Mouse (Mus musculus) heart, embryonic 15.5 days (tissue): Measurements from ENCODE around the gene Foxn3. TPM values are rescaled to one million over a fixed set of nuclear protein-coding genes. Genes with fewer than 3 reads are reported as not detected.
A peak's percentile ranks its signal among the peaks of the same experiment; 100 is the strongest.

Source experiments
- ATAC-seq: fragments of 200-750 bp; cut with Nextera tagmentation; replicated peaks from 2 replicates; pipeline ENCODE4 v1.8.0; 2017; ENCODE audit warnings: low read depth, moderate TSS enrichment; ENCODE audit not compliant: insufficient number of reproducible peaks, insufficient read depth, low FRiP score
- H3K27ac ChIP-seq: fragments of 300-500 bp; sonication (generic); 2 replicates; pipeline ENCODE4 v1.5.1; 2015; ENCODE audit warnings: mild to moderate bottlenecking, inconsistent platforms
- H3K27me3 ChIP-seq: fragments of 300-500 bp; sonication (generic); 2 replicates; pipeline ENCODE4 v1.6.1; 2015; ENCODE audit warnings: inconsistent platforms
- H3K36me3 ChIP-seq: fragments of 300-500 bp; sonication (generic); 2 replicates; pipeline ENCODE4 v1.6.1; 2015; ENCODE audit warnings: mild to moderate bottlenecking, inconsistent platforms
- H3K4me1 ChIP-seq: fragments of 300-500 bp; sonication (generic); replicated peaks from 2 replicates; pipeline ENCODE4 v1.6.1; 2015; ENCODE audit warnings: inconsistent platforms
- H3K4me2 ChIP-seq: fragments of 300-500 bp; sonication (generic); 2 replicates; pipeline ENCODE4 v1.6.1; 2015; ENCODE audit warnings: inconsistent platforms, mild to moderate bottlenecking, moderate library complexity
- H3K4me3 ChIP-seq: fragments of 300-500 bp; sonication (generic); 2 replicates; pipeline ENCODE4 v1.5.1; 2015; ENCODE audit warnings: mild to moderate bottlenecking, inconsistent platforms
- H3K9ac ChIP-seq: fragments of 300-500 bp; sonication (generic); 2 replicates; pipeline ENCODE4 v1.6.1; 2015; ENCODE audit warnings: mild to moderate bottlenecking, inconsistent platforms
- H3K9me3 ChIP-seq: fragments of 300-500 bp; sonication (generic); replicated peaks from 2 replicates; pipeline ENCODE4 v1.6.1; 2016; ENCODE audit warnings: inconsistent platforms
- WGBS: fragments of 180-500 bp; shearing (Covaris S2); methylation state at CpG from one replicate; pipeline ENCODE4 v1.1.7; 2015; ENCODE audit warnings: mixed read lengths; 5-methylcytosine and 5-hydroxymethylcytosine counted together
- polyA plus RNA-seq: library from polyadenylated mRNA; unstranded; fragments of >200 nt; fragmentation: Nextera tagmentation; extraction: Ambion mirVana; gene quantifications from 2 replicates; pipeline ENCODE4 v1.2.1, GENCODE M21; 2015

Foxn3 gene
- polyA plus RNA-seq, 1 experiment from 2014 or later: 57.5 TPM

- Histone ChIP-seq H3K9ac (no peak overlapping the region), H3K9me3 (no peaks in the 10 kb centered on the region), H3K27ac (no peak overlapping the region), H3K4me1 (peaks cover 29% of the 10 kb centered on the region), H3K4me2 (no peak overlapping the region), H3K36me3 (no peaks in the 10 kb centered on the region), H3K4me3 (no peak overlapping the region), H3K27me3 (no peaks in the 10 kb centered on the region)
- no peak for ATAC-seq
- WGBS: 82% methylated on average over 17 of the region's 17 CpGs
Observed at GRCm38 (mm10) chr12:99229973-99230782, 333.2 kb downstream of the Foxn3 start.

- Histone ChIP-seq H3K9me3 (no peaks in the 10 kb centered on the region), H3K36me3 (no peaks in the 10 kb centered on the region), H3K4me3 (no peak overlapping the region), H3K9ac (no peak overlapping the region), H3K4me2 (no peak overlapping the region), H3K4me1 (peaks cover 7% of the 10 kb centered on the region), H3K27me3 (no peaks in the 10 kb centered on the region), H3K27ac (no peak overlapping the region)
- 83% methylated on average over 6 of the region's 6 CpGs for WGBS
- ATAC-seq: no peak
Observed at GRCm38 (mm10) chr12:99227313-99227952, 335.9 kb downstream of the Foxn3 start.

- ATAC-seq: no peak
- Histone ChIP-seq H3K4me1 (peaks cover 9% of the 10 kb centered on the region), H3K4me3 (no peak overlapping the region), H3K9me3 (no peaks in the 10 kb centered on the region), H3K36me3 (no peaks in the 10 kb centered on the region), H3K4me2 (no peak overlapping the region), H3K27ac (no peak overlapping the region), H3K9ac (no peak overlapping the region), H3K27me3 (no peaks in the 10 kb centered on the region)
- WGBS: 63% methylated on average over 13 of the region's 13 CpGs
Observed at GRCm38 (mm10) chr12:99224863-99225603, 338.3 kb downstream of the Foxn3 start.

GRCm38 (mm10) chr12:99221087-99221846 lies 342.1 kb downstream of the Foxn3 start:
- ATAC-seq: no peak
- no peak overlapping the region for H3K4me2 ChIP-seq
- H3K4me1 ChIP-seq: peaks cover 26% of the 10 kb centered on the region
- H3K27me3 ChIP-seq: no peaks in the 10 kb centered on the region
- no peak overlapping the region for H3K27ac ChIP-seq
- H3K4me3 ChIP-seq: no peak overlapping the region
- no peaks in the 10 kb centered on the region for H3K9me3 ChIP-seq
- H3K9ac ChIP-seq: no peak overlapping the region
- H3K36me3 ChIP-seq: no peaks in the 10 kb centered on the region
- WGBS: 79% methylated on average over 15 of the region's 15 CpGs

GRCm38 (mm10) chr12:99220333-99220732 lies 343.0 kb downstream of the Foxn3 start:
- Histone ChIP-seq H3K4me2 (no peak overlapping the region), H3K27me3 (no peaks in the 10 kb centered on the region), H3K36me3 (no peaks in the 10 kb centered on the region), H3K9ac (no peak overlapping the region), H3K4me1 (peaks cover 35% of the 10 kb centered on the region), H3K4me3 (no peak overlapping the region), H3K9me3 (no peaks in the 10 kb centered on the region), H3K27ac (no peak overlapping the region)
- no peak for ATAC-seq
- 76% methylated on average over 8 of the region's 8 CpGs for WGBS

GRCm38 (mm10) chr12:99219812-99220211 lies 343.6 kb downstream of the Foxn3 start:
- Histone ChIP-seq H3K27ac (no peak overlapping the region), H3K9ac (no peak overlapping the region), H3K36me3 (no peaks in the 10 kb centered on the region), H3K9me3 (no peaks in the 10 kb centered on the region), H3K27me3 (no peaks in the 10 kb centered on the region), H3K4me2 (no peak overlapping the region), H3K4me1 (peaks cover 40% of the 10 kb centered on the region), H3K4me3 (no peak overlapping the region)
- 85% methylated on average over 5 of the region's 5 CpGs for WGBS
- ATAC-seq: no peak

GRCm38 (mm10) chr12:99217145-99217698 lies 346.2 kb downstream of the Foxn3 start:
- Histone ChIP-seq H3K27me3 (no peaks in the 10 kb centered on the region), H3K9me3 (no peaks in the 10 kb centered on the region), H3K27ac (peak overlapping the region; percentile 83), H3K4me2 (no peak overlapping the region), H3K9ac (no peak overlapping the region), H3K36me3 (no peaks in the 10 kb centered on the region), H3K4me3 (no peak overlapping the region), H3K4me1 (peaks cover 66% of the 10 kb centered on the region)
- WGBS: 67% methylated on average over 7 of the region's 7 CpGs
- no peak for ATAC-seq

- Histone ChIP-seq H3K9ac (0 out of 2 replicates have a peak overlapping the region, but pooled peaks have one; percentile 9), H3K27ac (peak overlapping the region; percentile 83)
Observed at GRCm38 (mm10) chr12:99216341-99216761, 347.0 kb downstream of the Foxn3 start.

GRCm38 (mm10) chr12:99215521-99216255 lies 347.7 kb downstream of the Foxn3 start:
- Histone ChIP-seq H3K9ac (0 out of 2 replicates have a peak overlapping the region, but pooled peaks have one; percentile 9), H3K27me3 (no peaks in the 10 kb centered on the region), H3K4me3 (no peak overlapping the region), H3K27ac (peak overlapping the region; percentile 83), H3K9me3 (no peaks in the 10 kb centered on the region), H3K36me3 (no peaks in the 10 kb centered on the region), H3K4me1 (peaks cover 68% of the 10 kb centered on the region), H3K4me2 (peak overlapping the region; percentile 27; the same call in 1 of the 2 replicates)
- WGBS: 66% methylated on average over 11 of the region's 11 CpGs
- ATAC-seq: peak; percentile 53; the same call in 1 of the 2 replicates

More at GRCm38 (mm10) chr12:99216341-99216761, 347.0 kb downstream of the Foxn3 start:
- WGBS: 38% methylated on average over 5 of the region's 5 CpGs
- ATAC-seq: peak; percentile 75
- peak overlapping the region; percentile 27 for H3K4me2 ChIP-seq
- peaks cover 68% of the 10 kb centered on the region for H3K4me1 ChIP-seq
- H3K9me3 ChIP-seq: no peaks in the 10 kb centered on the region
- H3K27me3 ChIP-seq: no peaks in the 10 kb centered on the region
- H3K36me3 ChIP-seq: no peaks in the 10 kb centered on the region
- no peak overlapping the region for H3K4me3 ChIP-seq

GRCm38 (mm10) chr12:99214098-99214497 lies 349.3 kb downstream of the Foxn3 start:
- Histone ChIP-seq H3K4me3 (no peak overlapping the region), H3K4me2 (no peak overlapping the region), H3K27ac (peak overlapping the region; percentile 83), H3K4me1 (peaks cover 72% of the 10 kb centered on the region), H3K27me3 (no peaks in the 10 kb centered on the region), H3K9ac (no peak overlapping the region), H3K36me3 (no peaks in the 10 kb centered on the region), H3K9me3 (no peaks in the 10 kb centered on the region)
- 54% methylated on average over 5 of the region's 5 CpGs for WGBS
- ATAC-seq: no peak
